Mouse (Mus musculus): ENCODE results near the gene Agpat4. TPM values are rescaled to one million over a fixed set of nuclear protein-coding genes. Genes with fewer than 3 reads are reported as not detected.

Gene Agpat4
- total RNA-seq, 1 experiment, result 45.7 TPM

GRCm38 (mm10) chr17:12171666-12172065 lies 53.2 kb downstream of the Agpat4 start:
- no peak overlapping the region for H3K27ac ChIP-seq (ENCODE audit: insufficient read depth, low read depth, low read length, poor library complexity, severe bottlenecking)
- peaks cover 0 to 6% of the 10 kb centered on the region in 2 experiments; a peak in 3 of 4 replicates for H3K4me1 ChIP-seq (ENCODE audit: control insufficient read depth in 2 of 2, insufficient read depth in 2 of 2, low read length in 2 of 2, poor library complexity in 1 of 2)
- H3K9ac ChIP-seq (ENCODE audit: insufficient read depth, low read depth, low read length, poor library complexity, severe bottlenecking), result no peak overlapping the region
- no peak for TF ChIP-seq ZC3H11A (IDR thresholded peaks at IDR 0.05; ENCODE audit: borderline replicate concordance, low read depth, low read length)
- no peak for TF ChIP-seq CHD2 (IDR thresholded peaks at IDR 0.05; ENCODE audit: low read depth, low read length)
- TF ChIP-seq ZNF384 (IDR thresholded peaks at IDR 0.05; ENCODE audit: low read depth, low read length), result no peak
- no peak for TF ChIP-seq MAFK (IDR thresholded peaks at IDR 0.05; ENCODE audit: insufficient read depth, low read depth, low read length)
- TF ChIP-seq HCFC1 (IDR thresholded peaks at IDR 0.05; ENCODE audit: borderline replicate concordance, insufficient read depth, low read length), result no peak
- H3K4me3 ChIP-seq (ENCODE audit: insufficient read depth in 1 of 2, low read depth in 1 of 2, low read length in 2 of 2, poor library complexity in 1 of 2, severe bottlenecking in 1 of 2), result no peak overlapping the region
- no peaks in the 10 kb centered on the region for H3K9me3 ChIP-seq (ENCODE audit: control insufficient read depth, insufficient read depth, low read depth, low read length)
- H3K36me3 ChIP-seq (ENCODE audit: control insufficient read depth, insufficient read depth, low read length, poor library complexity, severe bottlenecking), result peaks cover 6% of the 10 kb centered on the region; the same call in 1 of the 2 replicates
- DNase-seq (ENCODE audit: low read depth, low spot score), result no peak
- in situ Hi-C loops (cut with MboI; ENCODE audit: low sequenced_read_pairs in 2 of 2, unreplicated experiment in 2 of 2), result no loop called here

GRCm38 (mm10) chr17:12174221-12174620 lies 55.7 kb downstream of the Agpat4 start:
- Histone ChIP-seq H3K4me1 (ENCODE audit: control insufficient read depth in 2 of 2, insufficient read depth in 2 of 2, low read length in 2 of 2, poor library complexity in 1 of 2) (peaks cover 0 to 3% of the 10 kb centered on the region in 2 experiments; a peak in 3 of 4 replicates), H3K9ac (ENCODE audit: insufficient read depth, low read depth, low read length, poor library complexity, severe bottlenecking) (no peak overlapping the region), H3K4me3 (ENCODE audit: insufficient read depth in 1 of 2, low read depth in 1 of 2, low read length in 2 of 2, poor library complexity in 1 of 2, severe bottlenecking in 1 of 2) (no peak overlapping the region), H3K9me3 (ENCODE audit: control insufficient read depth, insufficient read depth, low read depth, low read length) (no peaks in the 10 kb centered on the region), H3K36me3 (ENCODE audit: control insufficient read depth, insufficient read depth, low read length, poor library complexity, severe bottlenecking) (peaks cover 8% of the 10 kb centered on the region; the same call in 1 of the 2 replicates), H3K27ac (ENCODE audit: insufficient read depth, low read depth, low read length, poor library complexity, severe bottlenecking) (no peak overlapping the region)
- in situ Hi-C loops (cut with MboI; ENCODE audit: low sequenced_read_pairs in 2 of 2, unreplicated experiment in 2 of 2), result no loop called here
- no peak for TF ChIP-seq MAFK (IDR thresholded peaks at IDR 0.05; ENCODE audit: insufficient read depth, low read depth, low read length)
- no peak for TF ChIP-seq HCFC1 (IDR thresholded peaks at IDR 0.05; ENCODE audit: borderline replicate concordance, insufficient read depth, low read length)
- TF ChIP-seq CHD2 (IDR thresholded peaks at IDR 0.05; ENCODE audit: low read depth, low read length), result no peak
- no peak for TF ChIP-seq ZC3H11A (IDR thresholded peaks at IDR 0.05; ENCODE audit: borderline replicate concordance, low read depth, low read length)
- TF ChIP-seq ZNF384 (IDR thresholded peaks at IDR 0.05; ENCODE audit: low read depth, low read length), result no peak
- no peak for DNase-seq (ENCODE audit: low read depth, low spot score)

GRCm38 (mm10) chr17:12174896-12175295 lies 56.4 kb downstream of the Agpat4 start:
- Histone ChIP-seq H3K9me3 (ENCODE audit: control insufficient read depth, insufficient read depth, low read depth, low read length) (no peaks in the 10 kb centered on the region), H3K4me1 (ENCODE audit: control insufficient read depth in 2 of 2, insufficient read depth in 2 of 2, low read length in 2 of 2, poor library complexity in 1 of 2) (peaks cover 0 to 3% of the 10 kb centered on the region in 2 experiments; a peak in 3 of 4 replicates), H3K9ac (ENCODE audit: insufficient read depth, low read depth, low read length, poor library complexity, severe bottlenecking) (no peak overlapping the region), H3K36me3 (ENCODE audit: control insufficient read depth, insufficient read depth, low read length, poor library complexity, severe bottlenecking) (peaks cover 10% of the 10 kb centered on the region), H3K27ac (ENCODE audit: insufficient read depth, low read depth, low read length, poor library complexity, severe bottlenecking) (no peak overlapping the region), H3K4me3 (ENCODE audit: insufficient read depth in 1 of 2, low read depth in 1 of 2, low read length in 2 of 2, poor library complexity in 1 of 2, severe bottlenecking in 1 of 2) (no peak overlapping the region)
- in situ Hi-C loops (cut with MboI; ENCODE audit: low sequenced_read_pairs in 2 of 2, unreplicated experiment in 2 of 2), result no loop called here
- DNase-seq (ENCODE audit: low read depth, low spot score), result no peak
- no peak for TF ChIP-seq ZC3H11A (IDR thresholded peaks at IDR 0.05; ENCODE audit: borderline replicate concordance, low read depth, low read length)
- no peak for TF ChIP-seq ZNF384 (IDR thresholded peaks at IDR 0.05; ENCODE audit: low read depth, low read length)
- no peak for TF ChIP-seq CHD2 (IDR thresholded peaks at IDR 0.05; ENCODE audit: low read depth, low read length)
- no peak for TF ChIP-seq MAFK (IDR thresholded peaks at IDR 0.05; ENCODE audit: insufficient read depth, low read depth, low read length)
- TF ChIP-seq HCFC1 (IDR thresholded peaks at IDR 0.05; ENCODE audit: borderline replicate concordance, insufficient read depth, low read length), result no peak

GRCm38 (mm10) chr17:12175626-12176025 lies 57.1 kb downstream of the Agpat4 start:
- H3K36me3 ChIP-seq (ENCODE audit: control insufficient read depth, insufficient read depth, low read length, poor library complexity, severe bottlenecking), result peaks cover 10% of the 10 kb centered on the region
- no peak for DNase-seq (ENCODE audit: low read depth, low spot score)
- no peak overlapping the region for H3K27ac ChIP-seq (ENCODE audit: insufficient read depth, low read depth, low read length, poor library complexity, severe bottlenecking)
- no peak overlapping the region for H3K4me3 ChIP-seq (ENCODE audit: insufficient read depth in 1 of 2, low read depth in 1 of 2, low read length in 2 of 2, poor library complexity in 1 of 2, severe bottlenecking in 1 of 2)
- TF ChIP-seq HCFC1 (IDR thresholded peaks at IDR 0.05; ENCODE audit: borderline replicate concordance, insufficient read depth, low read length) (no peak), CHD2 (IDR thresholded peaks at IDR 0.05; ENCODE audit: low read depth, low read length) (no peak), MAFK (IDR thresholded peaks at IDR 0.05; ENCODE audit: insufficient read depth, low read depth, low read length) (no peak), ZNF384 (IDR thresholded peaks at IDR 0.05; ENCODE audit: low read depth, low read length) (no peak)
- in situ Hi-C loops (cut with MboI; ENCODE audit: low sequenced_read_pairs in 2 of 2, unreplicated experiment in 2 of 2), result no loop called here
- no peaks in the 10 kb centered on the region for H3K9me3 ChIP-seq (ENCODE audit: control insufficient read depth, insufficient read depth, low read depth, low read length)
- peaks cover 0 to 3% of the 10 kb centered on the region in 2 experiments; a peak in 2 of 4 replicates for H3K4me1 ChIP-seq (ENCODE audit: control insufficient read depth in 2 of 2, insufficient read depth in 2 of 2, low read length in 2 of 2, poor library complexity in 1 of 2)
- no peak overlapping the region for H3K9ac ChIP-seq (ENCODE audit: insufficient read depth, low read depth, low read length, poor library complexity, severe bottlenecking)

GRCm38 (mm10) chr17:12179339-12179738 lies 60.8 kb downstream of the Agpat4 start:
- Histone ChIP-seq H3K9ac (ENCODE audit: insufficient read depth, low read depth, low read length, poor library complexity, severe bottlenecking) (no peak overlapping the region), H3K4me1 (ENCODE audit: control insufficient read depth in 2 of 2, insufficient read depth in 2 of 2, low read length in 2 of 2, poor library complexity in 1 of 2) (peaks cover 11% of the 10 kb centered on the region in 2 experiments; a peak in 2 of 4 replicates), H3K27ac (ENCODE audit: insufficient read depth, low read depth, low read length, poor library complexity, severe bottlenecking) (no peak overlapping the region), H3K4me3 (ENCODE audit: insufficient read depth in 1 of 2, low read depth in 1 of 2, low read length in 2 of 2, poor library complexity in 1 of 2, severe bottlenecking in 1 of 2) (no peak overlapping the region), H3K9me3 (ENCODE audit: control insufficient read depth, insufficient read depth, low read depth, low read length) (no peaks in the 10 kb centered on the region), H3K36me3 (ENCODE audit: control insufficient read depth, insufficient read depth, low read length, poor library complexity, severe bottlenecking) (peaks cover 7% of the 10 kb centered on the region)
- no peak for DNase-seq (ENCODE audit: low read depth, low spot score)
- TF ChIP-seq CHD2 (IDR thresholded peaks at IDR 0.05; ENCODE audit: low read depth, low read length), result no peak
- TF ChIP-seq HCFC1 (IDR thresholded peaks at IDR 0.05; ENCODE audit: borderline replicate concordance, insufficient read depth, low read length), result no peak
- no peak for TF ChIP-seq ZC3H11A (IDR thresholded peaks at IDR 0.05; ENCODE audit: borderline replicate concordance, low read depth, low read length)
- no peak for TF ChIP-seq ZNF384 (IDR thresholded peaks at IDR 0.05; ENCODE audit: low read depth, low read length)
- TF ChIP-seq MAFK (IDR thresholded peaks at IDR 0.05; ENCODE audit: insufficient read depth, low read depth, low read length), result no peak
- in situ Hi-C loops (cut with MboI; ENCODE audit: low sequenced_read_pairs in 2 of 2, unreplicated experiment in 2 of 2), result no loop called here

Data from ES-E14 (cell line).